Mouse (Mus musculus): ENCODE results near the gene Pcgf2. TPM values are rescaled to one million over a fixed set of nuclear protein-coding genes. Genes with fewer than 3 reads are reported as not detected.
A peak's percentile ranks its signal among the peaks of the same experiment; 100 is the strongest.

Pcgf2 gene
- polyA plus RNA-seq, 1 experiment = 74.6 TPM

DNA sequence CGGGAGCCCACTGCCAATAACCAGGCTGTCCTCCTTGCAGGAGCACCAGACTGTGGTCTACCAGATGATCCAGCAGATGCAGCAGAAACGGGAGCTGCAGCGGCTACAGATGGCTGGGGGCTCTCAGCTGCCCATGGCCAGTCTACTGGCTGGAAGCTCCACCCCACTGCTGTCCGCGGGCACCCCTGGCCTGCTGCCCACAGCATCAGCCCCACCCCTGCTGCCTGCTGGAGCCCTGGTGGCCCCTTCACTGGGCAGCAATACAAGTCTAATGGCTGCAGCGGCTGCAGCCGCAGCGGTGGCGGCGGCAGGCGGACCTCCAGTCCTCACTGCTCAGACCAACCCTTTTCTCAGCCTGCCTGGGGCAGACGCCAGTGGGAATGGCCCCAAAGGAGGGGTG is 19.9 kb downstream of the Pcgf2 start:
- Histone ChIP-seq H3K27ac (ENCODE audit: insufficient read depth, low read length) (0 out of 2 replicates have a peak overlapping the region, but pooled peaks have one; percentile 31), H3K4me3 (ENCODE audit: low read depth, low read length) (no peak overlapping the region), H3K27me3 (ENCODE audit: control insufficient read depth, insufficient read depth, low read length, poor library complexity, severe bottlenecking) (no peaks in the 10 kb centered on the region), H3K36me3 (ENCODE audit: control insufficient read depth, insufficient read depth, low read length, poor library complexity, severe bottlenecking) (peaks cover 48% of the 10 kb centered on the region), H3K4me1 (ENCODE audit: control insufficient read depth, insufficient read depth, low read length) (peaks cover 15% of the 10 kb centered on the region), H3K9me3 (replicated peaks; ENCODE audit: control insufficient read depth, insufficient read depth, low read length, poor library complexity, severe bottlenecking) (no peaks in the 10 kb centered on the region), H3K9ac (ENCODE audit: low read depth, poor library complexity, severe bottlenecking) (0 out of 2 replicates have a peak overlapping the region, but pooled peaks have one; percentile 8)
- TF ChIP-seq POLR2A (IDR thresholded peaks at IDR 0.05; ENCODE audit: insufficient read depth, low read length) = no peak
- no peak for TF ChIP-seq CTCF (IDR thresholded peaks at IDR 0.05; ENCODE audit: low read depth, low read length)
- TF ChIP-seq EP300 (IDR thresholded peaks at IDR 0.05; ENCODE audit: insufficient read depth, low read depth, low read length) = no peak

- peaks cover 17% of the 10 kb centered on the region for H3K4me1 ChIP-seq (ENCODE audit: control insufficient read depth, insufficient read depth, low read length)
- peak overlapping the region; percentile 46 for H3K9ac ChIP-seq (ENCODE audit: low read depth, poor library complexity, severe bottlenecking)
- H3K9me3 ChIP-seq (replicated peaks; ENCODE audit: control insufficient read depth, insufficient read depth, low read length, poor library complexity, severe bottlenecking) = no peaks in the 10 kb centered on the region
- no peaks in the 10 kb centered on the region for H3K27me3 ChIP-seq (ENCODE audit: control insufficient read depth, insufficient read depth, low read length, poor library complexity, severe bottlenecking)
- no peak overlapping the region; the same call in 1 of the 2 replicates for H3K27ac ChIP-seq (ENCODE audit: insufficient read depth, low read length)
- H3K36me3 ChIP-seq (ENCODE audit: control insufficient read depth, insufficient read depth, low read length, poor library complexity, severe bottlenecking) = peaks cover 69% of the 10 kb centered on the region
- H3K4me3 ChIP-seq (ENCODE audit: low read depth, low read length) = no peak overlapping the region
- TF ChIP-seq EP300 (IDR thresholded peaks at IDR 0.05; ENCODE audit: insufficient read depth, low read depth, low read length) (no peak), POLR2A (IDR thresholded peaks at IDR 0.05; ENCODE audit: insufficient read depth, low read length) (no peak), CTCF (IDR thresholded peaks at IDR 0.05; ENCODE audit: low read depth, low read length) (no peak)
Observed at GRCm38 (mm10) chr11:97678301-97678700, 22.0 kb downstream of the Pcgf2 start.

- peaks cover 17% of the 10 kb centered on the region for H3K4me1 ChIP-seq (ENCODE audit: control insufficient read depth, insufficient read depth, low read length)
- H3K36me3 ChIP-seq (ENCODE audit: control insufficient read depth, insufficient read depth, low read length, poor library complexity, severe bottlenecking) = peaks cover 70% of the 10 kb centered on the region
- H3K9me3 ChIP-seq (replicated peaks; ENCODE audit: control insufficient read depth, insufficient read depth, low read length, poor library complexity, severe bottlenecking) = no peaks in the 10 kb centered on the region
- H3K27me3 ChIP-seq (ENCODE audit: control insufficient read depth, insufficient read depth, low read length, poor library complexity, severe bottlenecking) = no peaks in the 10 kb centered on the region
- no peak overlapping the region for H3K4me3 ChIP-seq (ENCODE audit: low read depth, low read length)
- H3K9ac ChIP-seq (ENCODE audit: low read depth, poor library complexity, severe bottlenecking) = peak overlapping the region; percentile 46
- H3K27ac ChIP-seq (ENCODE audit: insufficient read depth, low read length) = peak overlapping the region; percentile 22; the same call in 1 of the 2 replicates
- TF ChIP-seq CTCF (IDR thresholded peaks at IDR 0.05; ENCODE audit: low read depth, low read length) (no peak), POLR2A (IDR thresholded peaks at IDR 0.05; ENCODE audit: insufficient read depth, low read length) (no peak)
Observed at GRCm38 (mm10) chr11:97677842-97678241, 22.5 kb downstream of the Pcgf2 start.

- no peak overlapping the region for H3K4me3 ChIP-seq (ENCODE audit: low read depth, low read length)
- no peak overlapping the region for H3K9ac ChIP-seq (ENCODE audit: low read depth, poor library complexity, severe bottlenecking)
- H3K9me3 ChIP-seq (replicated peaks; ENCODE audit: control insufficient read depth, insufficient read depth, low read length, poor library complexity, severe bottlenecking) = no peaks in the 10 kb centered on the region
- H3K4me1 ChIP-seq (ENCODE audit: control insufficient read depth, insufficient read depth, low read length) = peaks cover 17% of the 10 kb centered on the region
- peak overlapping the region; percentile 22; the same call in 1 of the 2 replicates for H3K27ac ChIP-seq (ENCODE audit: insufficient read depth, low read length)
- peaks cover 73% of the 10 kb centered on the region for H3K36me3 ChIP-seq (ENCODE audit: control insufficient read depth, insufficient read depth, low read length, poor library complexity, severe bottlenecking)
- no peak for TF ChIP-seq EP300 (IDR thresholded peaks at IDR 0.05; ENCODE audit: insufficient read depth, low read depth, low read length)
- no peak for TF ChIP-seq CTCF (IDR thresholded peaks at IDR 0.05; ENCODE audit: low read depth, low read length)
- TF ChIP-seq POLR2A (IDR thresholded peaks at IDR 0.05; ENCODE audit: insufficient read depth, low read length) = no peak
- no peaks in the 10 kb centered on the region for H3K27me3 ChIP-seq (ENCODE audit: control insufficient read depth, insufficient read depth, low read length, poor library complexity, severe bottlenecking)
Observed at GRCm38 (mm10) chr11:97677381-97677780, 22.9 kb downstream of the Pcgf2 start.

GRCm38 (mm10) chr11:97676050-97676754 is 24.1 kb downstream of the Pcgf2 start:
- H3K27ac ChIP-seq (ENCODE audit: insufficient read depth, low read length) = no peak overlapping the region

DNA sequence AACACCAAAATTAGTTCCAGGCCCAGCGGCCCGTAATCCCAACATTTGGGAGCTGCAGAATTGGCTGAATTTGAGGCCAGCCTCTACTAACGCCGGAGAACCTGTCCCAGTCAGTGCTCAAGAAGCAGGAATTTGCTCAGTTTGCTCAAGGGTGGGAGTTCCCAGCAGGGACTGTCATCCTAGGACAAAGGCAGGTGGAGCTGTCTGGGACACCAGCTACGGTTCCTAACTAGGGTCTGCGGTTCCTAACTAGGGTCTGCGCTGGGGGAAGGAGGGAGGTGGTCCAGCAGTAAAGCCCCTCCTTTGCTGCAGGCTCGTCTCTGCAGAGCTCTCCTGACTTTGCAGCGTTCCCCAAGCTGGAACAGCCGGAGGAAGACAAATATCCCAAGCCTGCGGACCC is 27.1 kb downstream of the Pcgf2 start:
- H3K27me3 ChIP-seq (ENCODE audit: control insufficient read depth, insufficient read depth, low read length, poor library complexity, severe bottlenecking) = no peaks in the 10 kb centered on the region
- H3K27ac ChIP-seq (ENCODE audit: insufficient read depth, low read length) = no peak overlapping the region
- TF ChIP-seq POLR2A (IDR thresholded peaks at IDR 0.05; ENCODE audit: insufficient read depth, low read length) (no peak), EP300 (IDR thresholded peaks at IDR 0.05; ENCODE audit: insufficient read depth, low read depth, low read length) (peak; percentile 68; the same call in 1 of the 2 replicates)
- H3K4me3 ChIP-seq (ENCODE audit: low read depth, low read length) = no peak overlapping the region
- peaks cover 31% of the 10 kb centered on the region for H3K4me1 ChIP-seq (ENCODE audit: control insufficient read depth, insufficient read depth, low read length)
- H3K36me3 ChIP-seq (ENCODE audit: control insufficient read depth, insufficient read depth, low read length, poor library complexity, severe bottlenecking) = peaks cover 54% of the 10 kb centered on the region
- H3K9ac ChIP-seq (ENCODE audit: low read depth, poor library complexity, severe bottlenecking) = no peak overlapping the region
- H3K9me3 ChIP-seq (replicated peaks; ENCODE audit: control insufficient read depth, insufficient read depth, low read length, poor library complexity, severe bottlenecking) = no peaks in the 10 kb centered on the region

More at GRCm38 (mm10) chr11:97676050-97676754, 24.1 kb downstream of the Pcgf2 start:
- Histone ChIP-seq H3K9ac (ENCODE audit: low read depth, poor library complexity, severe bottlenecking) (no peak overlapping the region), H3K9me3 (replicated peaks; ENCODE audit: control insufficient read depth, insufficient read depth, low read length, poor library complexity, severe bottlenecking) (no peaks in the 10 kb centered on the region), H3K27me3 (ENCODE audit: control insufficient read depth, insufficient read depth, low read length, poor library complexity, severe bottlenecking) (no peaks in the 10 kb centered on the region), H3K4me1 (ENCODE audit: control insufficient read depth, insufficient read depth, low read length) (peaks cover 21% of the 10 kb centered on the region), H3K4me3 (ENCODE audit: low read depth, low read length) (no peak overlapping the region), H3K36me3 (ENCODE audit: control insufficient read depth, insufficient read depth, low read length, poor library complexity, severe bottlenecking) (peaks cover 71% of the 10 kb centered on the region)
- TF ChIP-seq EP300 (IDR thresholded peaks at IDR 0.05; ENCODE audit: insufficient read depth, low read depth, low read length) = no peak
- TF ChIP-seq POLR2A (IDR thresholded peaks at IDR 0.05; ENCODE audit: insufficient read depth, low read length) = no peak
- TF ChIP-seq CTCF (IDR thresholded peaks at IDR 0.05; ENCODE audit: low read depth, low read length) = no peak

Data from ES-Bruce4 (cell line).